Mouse (Mus musculus) hematopoietic stem cell, adult 5-6 weeks (primary cell): Measurements from ENCODE around the gene Kcnn3. TPM values are rescaled to one million over a fixed set of nuclear protein-coding genes. Genes with fewer than 3 reads are reported as not detected.

Source experiments
- ATAC-seq, 2 experiments: fragments of 125-278 bp in 1 of 2; replicated peaks in 1 of 2; 2 replicates each; pipeline ENCODE4 v1.8.0; 2016 to 2017; ENCODE audit warnings: inconsistent platforms in 2 of 2, mild to moderate bottlenecking in 2 of 2, moderate number of reproducible peaks in 2 of 2, low read depth in 1 of 2, moderate TSS enrichment in 1 of 2; ENCODE audit not compliant: low FRiP score in 2 of 2, poor library complexity in 2 of 2, severe bottlenecking in 2 of 2, insufficient read depth in 1 of 2, low TSS enrichment in 1 of 2
- total RNA-seq: library from RNA; stranded (forward); fragments of 172-1452, 232-1000 nt; gene quantifications from 2 replicates; pipeline ENCODE4 v1.2.3, GENCODE M21; 2017

The Kcnn3 gene
- total RNA-seq, 1 experiment from 2014 or later, result not detected

- ATAC-seq, result peak; percentile 60 to 65
These were observed 152.8 kb downstream of the Kcnn3 start for GRCm38 (mm10) chr3:89672573-89673317.

- ATAC-seq, result no peak
These were observed 157.7 kb downstream of the Kcnn3 start for GRCm38 (mm10) chr3:89677617-89678016.

- ATAC-seq, result no peak
These were observed 166.1 kb downstream of the Kcnn3 start for GRCm38 (mm10) chr3:89686031-89686430.

- ATAC-seq, result peak; percentile 77 to 95
These were observed 169.0 kb downstream of the Kcnn3 start for GRCm38 (mm10) chr3:89688694-89689581.

GRCm38 (mm10) chr3:89691776-89692175 is 171.8 kb downstream of the Kcnn3 start:
- ATAC-seq, result no peak

GRCm38 (mm10) chr3:89696152-89696821 is 176.3 kb downstream of the Kcnn3 start:
- no peak for ATAC-seq

- ATAC-seq, result no peak
These were observed 179.0 kb downstream of the Kcnn3 start for GRCm38 (mm10) chr3:89698958-89699357.

GRCm38 (mm10) chr3:89700461-89700860 is 180.5 kb downstream of the Kcnn3 start:
- no peak for ATAC-seq

GRCm38 (mm10) chr3:89703596-89703995 is 183.6 kb downstream of the Kcnn3 start:
- ATAC-seq, result no peak

- no peak for ATAC-seq
These were observed 184.1 kb downstream of the Kcnn3 start for GRCm38 (mm10) chr3:89704064-89704463.

- ATAC-seq, result peak; percentile 84 to 87
These were observed 194.6 kb downstream of the Kcnn3 start, which contains the start of gene Adar for GRCm38 (mm10) chr3:89714359-89715206. TSS of gene Adar (plus strand) at chr3:89715022.

- ATAC-seq, result peak; percentile 14 to 15; a peak in 1 of 4 replicates
These were observed 195.4 kb downstream of the Kcnn3 start for GRCm38 (mm10) chr3:89715207-89715966.

- ATAC-seq, result no peak
These were observed 195.9 kb downstream of the Kcnn3 start for GRCm38 (mm10) chr3:89715967-89716256.

GRCm38 (mm10) chr3:89722032-89722431 is 202.1 kb downstream of the Kcnn3 start:
- no peak for ATAC-seq

- no peak for ATAC-seq
These were observed 203.6 kb downstream of the Kcnn3 start for GRCm38 (mm10) chr3:89723400-89724084.
